ENCODE assay signal across 13 mouse cellular contexts in genomic region chr2:28752388-28752787, GRCm38 (mm10). TPM values are rescaled to one million over a fixed set of nuclear protein-coding genes. Genes with fewer than 3 reads are reported as not detected.
DNase-seq lines count a peak whose midpoint lies in the region.
"Had no signal": no experiment of that assay in that cellular context is flagged by ENCODE, and none has a peak within 500 bp of the region (broad histone marks: within the 10 kb centered on the region; RNA-seq: fewer than 3 reads in every experiment).

No protein-coding gene starts in this region.

- WGBS in limb, embryonic 10.5 days, result 58% methylated on average over 8 of the region's 8 CpGs

- peaks cover 91% of the 10 kb centered on the region for H3K27me3 ChIP-seq in limb, embryonic 10.5 days (ENCODE audit: low read depth, poor library complexity, severe bottlenecking)

- peak; percentile 57 to 70 for DNase-seq in cerebellum, postnatal 10 days
- no peak for DNase-seq in cerebellum, adult 18-20 months
- DNase-seq in kidney, postnatal 4 days, result peak; percentile 36 to 49
- no peak for DNase-seq in kidney, adult 8-10 months
- peak; percentile 4 for DNase-seq in Muller cell, postnatal 12 days (ENCODE audit: inconsistent ontology term)
- no peak for DNase-seq in limb, embryonic 10.5 days (ENCODE audit: low spot score)
- no peak for DNase-seq in gastrocnemius, adult 8-10 months (ENCODE audit: low spot score in 2 of 2)
- no peak for DNase-seq in layer of hippocampus, adult 9-11 months
- DNase-seq: adrenal gland, adult 2 months; kidney, adult 2 months; lung, postnatal 4 days; thymus, adult 2 months had no signal

- no peaks in the 10 kb centered on the region for H3K36me3 ChIP-seq in limb, embryonic 10.5 days
- H3K36me3 ChIP-seq: G1E had no signal

- no peaks in the 10 kb centered on the region for H3K9me3 ChIP-seq in limb, embryonic 10.5 days (replicated peaks)
- H3K9me3 ChIP-seq: G1E had no signal

- 0 out of 2 replicates have a peak overlapping the region, but pooled peaks have one; percentile 37 for H3K27ac ChIP-seq in limb, embryonic 10.5 days

- H3K4me1 ChIP-seq in limb, embryonic 10.5 days, result peaks cover 43% of the 10 kb centered on the region

- H3K4me3 ChIP-seq in limb, embryonic 10.5 days, result no peak overlapping the region

RNA-seq across cellular contexts. Expression of gene Ak8, which starts 52.4 kb away (rescaled TPM):
- 0.41 and 0.58 TPM in 2 replicates for polyA plus RNA-seq in limb, embryonic 10.5 days (2016; fragmentation: Nextera tagmentation; extraction: Ambion mirVana)
- not detected for total RNA-seq in gastrocnemius, adult 8-10 months (2022)

RNA-seq across cellular contexts. Expression of gene Spaca9, which starts 52.9 kb away (rescaled TPM):
- polyA plus RNA-seq in limb, embryonic 10.5 days (2016; fragmentation: Nextera tagmentation; extraction: Ambion mirVana), result 2.5 and 2.8 TPM in 2 replicates
- total RNA-seq in gastrocnemius, adult 8-10 months (2022), result not detected
- polyA plus RNA-seq: adrenal gland, adult 2 months had no signal

Comparison
In these comparisons a context has a peak if more than half of its experiments do, and no peak if none do; other contexts are left out.
1. DNase-seq: peak in cerebellum, postnatal 10 days (2 of 2), kidney, postnatal 4 days (2 of 2) and Muller cell, postnatal 12 days (single experiment); none in cerebellum, adult 18-20 months (0 of 2), kidney, adult 8-10 months (0 of 2), limb, embryonic 10.5 days (single experiment), gastrocnemius, adult 8-10 months (0 of 2) and layer of hippocampus, adult 9-11 months (single experiment).